Mouse (Mus musculus): ENCODE results near the gene Trpc4.

- TF ChIP-seq TAL1 (IDR thresholded peaks at IDR 0.05; ENCODE audit: low read length) (no peak), GATA1 (IDR thresholded peaks at IDR 0.05; ENCODE audit: low read length) (no peak)
Measured at GRCm38 (mm10) chr3:54314055-54314454, 158.2 kb downstream of the Trpc4 start.
